Mouse (Mus musculus) gastrocnemius, postnatal 10 days (tissue): ENCODE measurements at regions not wholly inside any gene's neighbourhood (a gene's known extent, or its start where the extent isn't known, plus 50 kb on each side); places are given as distances from the start of the nearest gene placed in this dataset.
A peak's percentile ranks its signal among the peaks of the same experiment; 100 is the strongest.

Source experiments
- DNase-seq: peaks from one replicate; pipeline ENCODE4 v3.0.0; 2021; ENCODE audit warnings: mixed read lengths

- DNase-seq: no peak
These were observed 483.1 kb downstream of the Plcl1 start for GRCm38 (mm10) chr1:55888711-55889366.

- no peak for DNase-seq
These were observed 484.9 kb downstream of the Plcl1 start for GRCm38 (mm10) chr1:55890511-55891151.

GRCm38 (mm10) chr1:55891894-55892293 is 486.2 kb downstream of the Plcl1 start:
- no peak for DNase-seq

DNA sequence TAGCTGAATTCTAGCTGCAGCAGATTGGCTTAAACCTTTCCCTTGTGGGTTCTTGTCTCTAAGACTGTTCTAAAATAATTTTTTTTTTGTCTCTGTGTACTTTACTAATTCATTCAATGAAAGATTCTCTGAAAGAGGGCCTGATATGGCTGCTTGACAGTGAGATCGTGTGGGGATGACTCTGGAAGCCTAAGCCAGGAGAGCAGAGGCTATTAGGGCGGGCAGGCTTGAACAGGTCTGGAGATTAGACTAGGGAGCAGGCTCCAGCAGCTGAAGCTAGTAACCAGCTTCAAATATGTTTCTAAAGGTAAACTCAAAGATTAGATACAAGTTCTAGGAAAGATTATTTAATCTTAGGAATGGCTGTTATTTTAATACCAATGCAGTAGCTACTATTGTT is 491.9 kb downstream of the Plcl1 start:
- no peak for DNase-seq

DNA sequence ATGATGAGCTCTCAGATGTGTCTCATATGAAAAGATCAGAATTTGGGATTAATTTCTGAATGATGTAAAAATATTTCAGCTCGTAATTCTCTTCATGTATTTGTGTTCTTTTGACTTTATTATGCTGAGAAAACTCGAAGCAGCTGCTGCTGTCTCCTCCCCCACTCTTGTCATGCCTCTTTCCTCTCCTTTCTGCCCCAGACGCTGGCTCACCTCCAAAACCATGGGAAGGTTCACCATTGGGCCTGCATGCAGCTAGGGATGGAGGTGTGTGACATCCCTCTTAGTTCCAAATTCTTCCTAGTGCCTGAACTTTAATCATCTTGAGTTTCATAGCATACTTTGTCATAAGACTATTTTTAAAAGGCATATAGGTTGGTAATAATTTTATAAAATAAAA is 492.3 kb downstream of the Plcl1 start:
- DNase-seq: no peak

- no peak for DNase-seq
These were observed 494.3 kb downstream of the Plcl1 start for GRCm38 (mm10) chr1:55900033-55900432.

DNA sequence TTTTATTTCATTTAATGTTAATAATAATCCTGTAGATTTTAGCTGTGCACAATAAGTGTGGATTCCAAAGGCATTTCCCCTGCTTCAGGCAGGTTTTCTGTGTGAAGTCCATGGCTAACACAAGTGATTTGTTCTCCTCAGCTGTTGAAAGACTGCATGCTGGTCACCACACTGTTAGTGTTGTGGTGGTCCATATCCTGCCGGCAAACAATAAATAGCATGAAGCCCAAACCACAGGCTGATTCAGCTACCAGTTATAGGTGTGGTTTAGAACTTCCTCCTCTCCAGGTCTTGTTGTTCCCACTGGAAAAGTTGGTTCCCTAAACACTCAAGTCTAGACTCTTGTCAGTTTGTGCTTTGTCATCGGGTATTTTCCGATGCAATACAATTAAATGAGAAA is 497.5 kb downstream of the Plcl1 start:
- no peak for DNase-seq

- no peak for DNase-seq
These were observed 498.9 kb downstream of the Plcl1 start for GRCm38 (mm10) chr1:55904571-55904970.

GRCm38 (mm10) chr1:55905232-55905631 is 499.5 kb downstream of the Plcl1 start:
- DNase-seq: no peak

- no peak for DNase-seq
These were observed 504.3 kb downstream of the Plcl1 start for GRCm38 (mm10) chr1:55910024-55910423.

- DNase-seq: no peak
These were observed 508.6 kb downstream of the Plcl1 start for GRCm38 (mm10) chr1:55914284-55914683.

GRCm38 (mm10) chr1:55915940-55916339 is 510.2 kb downstream of the Plcl1 start:
- DNase-seq: no peak

DNA sequence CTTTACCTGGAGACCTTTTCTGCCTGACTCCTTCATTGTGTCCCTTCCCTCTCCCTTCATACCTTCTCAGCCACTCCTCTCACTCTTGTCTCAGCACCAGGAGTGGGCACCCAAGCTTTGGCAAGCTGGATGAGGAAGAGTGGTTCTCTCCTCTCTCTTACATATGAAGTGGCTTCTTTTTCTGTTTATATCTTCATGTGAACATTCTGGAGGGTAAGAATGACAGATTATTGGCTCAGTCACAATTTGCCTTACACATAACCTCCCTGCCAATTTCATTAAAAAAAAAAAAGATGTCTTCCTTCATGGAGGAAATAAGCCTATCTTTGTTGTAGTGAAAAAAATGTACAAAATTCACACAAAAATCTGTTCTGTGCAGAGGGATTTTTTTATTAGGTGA is 513.8 kb downstream of the Plcl1 start:
- no peak for DNase-seq

- no peak for DNase-seq
These were observed 541.2 kb downstream of the Plcl1 start for GRCm38 (mm10) chr1:55946786-55947549.

- no peak for DNase-seq
These were observed 542.0 kb downstream of the Plcl1 start for GRCm38 (mm10) chr1:55947618-55948283.

- no peak for DNase-seq
These were observed 543.9 kb downstream of the Plcl1 start for GRCm38 (mm10) chr1:55949606-55950005.

DNA sequence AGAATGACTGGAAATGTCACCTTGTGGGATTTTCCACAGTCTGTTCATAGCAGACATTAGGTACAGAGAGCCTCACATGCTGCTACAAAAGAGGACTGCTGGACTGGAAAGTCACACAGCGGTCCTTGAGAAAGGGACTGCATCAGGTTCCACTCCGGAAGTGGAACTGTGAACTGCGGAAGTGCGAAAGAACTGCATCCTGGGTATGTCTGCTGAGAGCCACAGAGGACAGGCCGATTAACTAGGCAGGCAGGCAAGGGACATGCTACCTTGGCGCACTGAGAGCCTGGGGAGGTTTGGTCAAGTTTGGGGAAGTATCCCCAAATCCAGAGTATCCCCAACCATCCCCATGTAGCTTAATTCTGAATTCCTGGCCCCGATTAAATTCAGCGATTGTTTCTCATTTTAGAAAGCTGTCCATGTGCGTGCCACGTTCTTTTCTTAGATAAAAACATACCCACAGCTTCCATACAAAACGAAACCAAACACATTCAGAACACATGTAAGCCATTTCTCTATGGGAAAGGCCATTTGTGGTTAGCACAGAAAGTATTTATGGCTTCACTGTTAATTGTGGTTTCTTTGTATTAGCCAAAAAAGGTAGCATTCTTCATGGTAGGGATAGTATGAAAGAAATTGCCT is 552.2 kb downstream of the Plcl1 start:
- DNase-seq: no peak

DNA sequence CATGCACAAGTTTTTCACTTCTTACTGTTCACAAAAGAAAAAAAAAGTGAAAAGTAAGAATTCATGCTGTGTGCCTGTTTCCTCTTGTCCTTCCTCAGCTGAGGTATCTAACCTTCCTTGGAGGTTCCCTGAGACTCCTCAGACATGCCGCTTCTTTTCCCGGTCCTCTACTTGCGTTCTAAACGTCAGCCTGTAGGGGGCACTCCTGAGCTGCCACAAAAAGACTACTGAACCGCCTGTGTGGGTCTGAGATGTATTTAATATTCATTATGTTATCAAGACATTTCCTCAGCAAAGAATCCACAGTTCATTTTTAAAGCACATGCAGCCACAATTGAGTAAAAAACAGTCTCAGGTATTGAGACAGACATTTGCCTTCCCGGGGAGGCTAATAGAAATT is 554.6 kb downstream of the Plcl1 start:
- peak; percentile 64 for DNase-seq

DNA sequence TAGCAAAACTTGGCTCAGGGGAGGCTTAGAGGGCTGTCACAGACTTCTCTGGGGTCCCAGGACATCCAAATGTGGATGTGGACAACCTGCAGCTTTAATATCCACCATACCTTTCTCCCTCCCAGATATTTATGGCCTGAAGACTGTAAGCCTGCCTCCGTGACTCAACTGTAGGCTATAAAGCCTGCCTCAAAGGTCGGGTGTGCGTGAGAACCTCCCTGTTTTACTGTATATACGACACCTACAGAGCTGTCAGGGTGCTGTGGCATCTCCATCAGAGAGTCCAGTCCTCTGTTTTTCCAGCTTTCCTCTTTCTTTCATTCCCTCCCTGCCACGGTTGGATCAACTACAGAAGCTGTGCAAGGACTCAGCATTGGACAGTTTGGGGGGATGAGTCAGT is 558.1 kb downstream of the Plcl1 start:
- no peak for DNase-seq

DNA sequence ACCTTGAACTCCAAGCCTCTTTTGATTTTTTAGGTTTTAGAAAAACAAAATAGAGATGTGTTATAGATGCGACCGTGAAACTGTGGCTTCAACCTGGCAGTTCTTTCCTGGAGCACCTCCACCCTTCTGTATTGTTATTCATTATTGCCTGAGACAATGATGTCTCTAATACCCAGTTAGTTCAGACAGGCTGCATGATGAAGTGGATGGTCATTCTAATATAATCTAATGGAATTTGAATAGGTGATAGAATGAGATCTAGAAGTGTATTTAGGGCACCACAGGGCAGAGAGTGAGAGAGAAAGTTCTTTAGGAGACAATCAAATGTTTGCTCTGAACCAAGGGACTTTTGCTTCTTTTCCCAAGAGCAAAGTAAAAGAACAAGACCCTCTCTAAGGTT is 560.6 kb downstream of the Plcl1 start:
- DNase-seq: no peak

GRCm38 (mm10) chr1:55967869-55968268 is 562.1 kb downstream of the Plcl1 start:
- DNase-seq: no peak

- no peak for DNase-seq
These were observed 572.1 kb downstream of the Plcl1 start for GRCm38 (mm10) chr1:55977796-55978195.
